Mouse (Mus musculus): ENCODE data around the gene Pla2g2e. TPM values are rescaled to one million over a fixed set of nuclear protein-coding genes. Genes with fewer than 3 reads are reported as not detected.
"Not testable (repeated sequence)": the region's sequence is repeated elsewhere in the genome, so short reads cannot be mapped to it uniquely, and the experiment has no call there.

Gene Pla2g2e
- polyA plus RNA-seq, 1 experiment from 2014 or later: not detected

DNA sequence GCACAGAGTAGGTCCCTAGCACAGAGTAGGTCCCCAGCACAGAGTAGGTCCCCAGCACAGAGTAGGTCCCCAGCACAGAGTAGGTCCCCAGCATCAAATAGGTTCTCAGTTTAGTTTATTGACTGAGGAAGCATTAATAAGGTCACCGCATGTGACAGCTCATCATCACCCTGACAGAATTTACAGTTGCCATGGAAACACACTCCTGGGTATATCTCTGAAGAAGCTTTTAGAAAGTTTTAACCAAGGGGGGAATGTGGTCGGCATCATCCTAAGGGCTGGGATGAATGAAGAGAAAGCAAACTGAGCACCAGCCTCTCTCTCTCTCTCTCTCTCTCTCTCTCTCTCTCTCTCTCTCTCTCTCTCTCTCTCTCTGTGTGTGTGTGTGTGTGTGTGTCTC is 2.5 kb upstream of the Pla2g2e start:
- not testable (repeated sequence) for H3K4me1 ChIP-seq (ENCODE audit: control insufficient read depth, insufficient read depth, low read depth, low read length); H3K4me3 ChIP-seq (ENCODE audit: low read length); H3K9ac ChIP-seq (ENCODE audit: low read depth, low read length); H3K36me3 ChIP-seq (ENCODE audit: control insufficient read depth, insufficient read depth, low read length); ATAC-seq; H3K27ac ChIP-seq (ENCODE audit: low read depth, low read length); H3K9me3 ChIP-seq (ENCODE audit: control insufficient read depth, low read length); H3K4me2 ChIP-seq (ENCODE audit: low read length); H3K27me3 ChIP-seq (replicated peaks; ENCODE audit: control insufficient read depth, insufficient read depth, low read length)
- WGBS: 71% methylated on average over 2 of the region's 2 CpGs

GRCm38 (mm10) chr4:138875986-138876385 is 1.8 kb upstream of the Pla2g2e start:
- Histone ChIP-seq H3K36me3 (ENCODE audit: control insufficient read depth, insufficient read depth, low read length) (no peaks in the 10 kb centered on the region), H3K27ac (ENCODE audit: low read depth, low read length) (no peak overlapping the region), H3K4me2 (ENCODE audit: low read length) (no peak overlapping the region), H3K9me3 (ENCODE audit: control insufficient read depth, low read length) (peaks cover 3% of the 10 kb centered on the region), H3K4me3 (ENCODE audit: low read length) (no peak overlapping the region), H3K27me3 (replicated peaks; ENCODE audit: control insufficient read depth, insufficient read depth, low read length) (no peaks in the 10 kb centered on the region), H3K4me1 (ENCODE audit: control insufficient read depth, insufficient read depth, low read depth, low read length) (no peaks in the 10 kb centered on the region), H3K9ac (ENCODE audit: low read depth, low read length) (no peak overlapping the region)
- ATAC-seq: no peak
- whole genome bisulfite sequencing: 93% methylated on average over 2 of the region's 2 CpGs

DNA sequence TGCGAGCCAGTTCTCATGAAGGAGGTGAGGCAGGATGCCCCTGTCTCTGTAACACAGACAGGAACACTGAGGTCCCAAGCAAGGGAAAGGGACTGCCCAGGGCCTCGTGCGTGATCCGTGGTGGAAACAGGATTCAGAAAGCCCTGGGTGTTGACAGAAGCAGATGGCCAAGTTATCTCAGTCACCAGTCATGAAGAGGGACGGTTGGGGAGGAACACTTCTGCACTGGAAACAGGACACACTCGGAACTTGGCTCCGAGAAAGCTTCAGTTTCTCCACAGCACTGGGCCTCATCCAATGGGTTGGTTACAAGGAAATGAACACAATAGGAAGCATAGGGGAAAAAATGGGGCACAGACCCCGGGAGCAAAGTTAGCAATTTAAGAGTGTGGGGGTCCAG is 1.0 kb downstream of the Pla2g2e start:
- Histone ChIP-seq H3K9me3 (ENCODE audit: control insufficient read depth, low read length) (no peaks in the 10 kb centered on the region), H3K9ac (ENCODE audit: low read depth, low read length) (no peak overlapping the region), H3K4me2 (ENCODE audit: low read length) (no peak overlapping the region), H3K27me3 (replicated peaks; ENCODE audit: control insufficient read depth, insufficient read depth, low read length) (no peaks in the 10 kb centered on the region), H3K4me3 (ENCODE audit: low read length) (no peak overlapping the region), H3K36me3 (ENCODE audit: control insufficient read depth, insufficient read depth, low read length) (no peaks in the 10 kb centered on the region), H3K4me1 (ENCODE audit: control insufficient read depth, insufficient read depth, low read depth, low read length) (no peaks in the 10 kb centered on the region; the same call in 1 of the 2 replicates), H3K27ac (ENCODE audit: low read depth, low read length) (no peak overlapping the region)
- ATAC-seq: no peak
- WGBS: 73% methylated on average over 8 of the region's 8 CpGs

- H3K36me3 ChIP-seq (ENCODE audit: control insufficient read depth, insufficient read depth, low read length): no peaks in the 10 kb centered on the region
- H3K9me3 ChIP-seq (ENCODE audit: control insufficient read depth, low read length): no peaks in the 10 kb centered on the region
- H3K9ac ChIP-seq (ENCODE audit: low read depth, low read length): no peak overlapping the region
- H3K27me3 ChIP-seq (replicated peaks; ENCODE audit: control insufficient read depth, insufficient read depth, low read length): no peaks in the 10 kb centered on the region
- 89% methylated on average over 11 of the region's 11 CpGs for WGBS
- H3K4me3 ChIP-seq (ENCODE audit: low read length): no peak overlapping the region
- H3K27ac ChIP-seq (ENCODE audit: low read depth, low read length): no peak overlapping the region
- ATAC-seq: no peak
- H3K4me1 ChIP-seq (ENCODE audit: control insufficient read depth, insufficient read depth, low read depth, low read length): no peaks in the 10 kb centered on the region; the same call in 1 of the 2 replicates
- no peak overlapping the region for H3K4me2 ChIP-seq (ENCODE audit: low read length)
Observed at GRCm38 (mm10) chr4:138879808-138880207, 2.1 kb downstream of the Pla2g2e start.

GRCm38 (mm10) chr4:138880811-138881584 is 3.3 kb downstream of the Pla2g2e start:
- ATAC-seq: no peak
- Histone ChIP-seq H3K27me3 (replicated peaks; ENCODE audit: control insufficient read depth, insufficient read depth, low read length) (no peaks in the 10 kb centered on the region), H3K9me3 (ENCODE audit: control insufficient read depth, low read length) (no peaks in the 10 kb centered on the region), H3K9ac (ENCODE audit: low read depth, low read length) (no peak overlapping the region), H3K4me1 (ENCODE audit: control insufficient read depth, insufficient read depth, low read depth, low read length) (no peaks in the 10 kb centered on the region; the same call in 1 of the 2 replicates), H3K36me3 (ENCODE audit: control insufficient read depth, insufficient read depth, low read length) (no peaks in the 10 kb centered on the region), H3K27ac (ENCODE audit: low read depth, low read length) (no peak overlapping the region), H3K4me2 (ENCODE audit: low read length) (no peak overlapping the region), H3K4me3 (ENCODE audit: low read length) (no peak overlapping the region)
- 88% methylated on average over 7 of the region's 7 CpGs for WGBS

DNA sequence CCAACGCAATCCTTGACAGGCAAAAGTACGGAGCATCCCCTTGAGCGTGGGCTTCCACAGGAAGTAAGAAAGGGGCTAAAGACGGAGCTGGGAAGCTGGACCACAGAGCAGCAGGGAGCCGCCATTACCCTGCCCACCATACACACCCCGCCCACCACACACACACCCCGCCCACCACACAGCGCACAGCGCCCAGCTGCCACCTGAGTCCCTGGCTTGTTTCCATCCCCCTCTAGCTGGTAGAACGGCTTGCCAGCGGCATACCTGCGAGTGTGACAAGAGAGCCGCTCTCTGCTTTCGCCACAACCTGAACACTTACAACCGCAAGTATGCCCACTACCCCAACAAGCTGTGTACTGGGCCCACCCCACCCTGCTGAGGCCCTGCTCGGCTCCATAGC is 4.4 kb downstream of the Pla2g2e start:
- no peaks in the 10 kb centered on the region for H3K36me3 ChIP-seq (ENCODE audit: control insufficient read depth, insufficient read depth, low read length)
- no peak for ATAC-seq

GRCm38 (mm10) chr4:138884261-138884660 is 6.5 kb downstream of the Pla2g2e start:
- Histone ChIP-seq H3K9me3 (ENCODE audit: control insufficient read depth, low read length) (no peaks in the 10 kb centered on the region), H3K36me3 (ENCODE audit: control insufficient read depth, insufficient read depth, low read length) (no peaks in the 10 kb centered on the region), H3K9ac (ENCODE audit: low read depth, low read length) (no peak overlapping the region), H3K4me3 (ENCODE audit: low read length) (no peak overlapping the region), H3K27me3 (replicated peaks; ENCODE audit: control insufficient read depth, insufficient read depth, low read length) (no peaks in the 10 kb centered on the region), H3K27ac (ENCODE audit: low read depth, low read length) (no peak overlapping the region), H3K4me2 (ENCODE audit: low read length) (no peak overlapping the region), H3K4me1 (ENCODE audit: control insufficient read depth, insufficient read depth, low read depth, low read length) (no peaks in the 10 kb centered on the region; the same call in 1 of the 2 replicates)
- WGBS: 10% methylated on average over 6 of the region's 6 CpGs
- peak; percentile 76 for ATAC-seq

More for the DNA sequence above, 4.4 kb downstream of the Pla2g2e start:
- 11% methylated on average over 16 of the region's 16 CpGs for WGBS
- no peaks in the 10 kb centered on the region; the same call in 1 of the 2 replicates for H3K4me1 ChIP-seq (ENCODE audit: control insufficient read depth, insufficient read depth, low read depth, low read length)
- H3K9me3 ChIP-seq (ENCODE audit: control insufficient read depth, low read length): no peaks in the 10 kb centered on the region
- no peak overlapping the region for H3K4me3 ChIP-seq (ENCODE audit: low read length)
- H3K27ac ChIP-seq (ENCODE audit: low read depth, low read length): no peak overlapping the region
- no peaks in the 10 kb centered on the region for H3K27me3 ChIP-seq (replicated peaks; ENCODE audit: control insufficient read depth, insufficient read depth, low read length)
- H3K4me2 ChIP-seq (ENCODE audit: low read length): peak overlapping the region; percentile 29
- peak overlapping the region; percentile 39 for H3K9ac ChIP-seq (ENCODE audit: low read depth, low read length)

- no peak for ATAC-seq
- no peak overlapping the region for H3K4me3 ChIP-seq (ENCODE audit: low read length)
- H3K27ac ChIP-seq (ENCODE audit: low read depth, low read length): no peak overlapping the region
- H3K4me2 ChIP-seq (ENCODE audit: low read length): no peak overlapping the region
- H3K36me3 ChIP-seq (ENCODE audit: control insufficient read depth, insufficient read depth, low read length): peaks cover 13% of the 10 kb centered on the region; the same call in 1 of the 2 replicates
- H3K9me3 ChIP-seq (ENCODE audit: control insufficient read depth, low read length): no peaks in the 10 kb centered on the region
- H3K9ac ChIP-seq (ENCODE audit: low read depth, low read length): no peak overlapping the region
- 54% methylated on average over 7 of the region's 7 CpGs for WGBS
- no peaks in the 10 kb centered on the region for H3K4me1 ChIP-seq (ENCODE audit: control insufficient read depth, insufficient read depth, low read depth, low read length)
- no peaks in the 10 kb centered on the region for H3K27me3 ChIP-seq (replicated peaks; ENCODE audit: control insufficient read depth, insufficient read depth, low read length)
Observed at GRCm38 (mm10) chr4:138889165-138889564, 11.4 kb downstream of the Pla2g2e start.

- no peak overlapping the region for H3K4me3 ChIP-seq (ENCODE audit: low read length)
- H3K36me3 ChIP-seq (ENCODE audit: control insufficient read depth, insufficient read depth, low read length): peaks cover 13% of the 10 kb centered on the region; the same call in 1 of the 2 replicates
- H3K27ac ChIP-seq (ENCODE audit: low read depth, low read length): no peak overlapping the region
- ATAC-seq: no peak
- WGBS: 68% methylated on average over 8 of the region's 8 CpGs
- no peaks in the 10 kb centered on the region for H3K4me1 ChIP-seq (ENCODE audit: control insufficient read depth, insufficient read depth, low read depth, low read length)
- H3K9ac ChIP-seq (ENCODE audit: low read depth, low read length): no peak overlapping the region
- H3K4me2 ChIP-seq (ENCODE audit: low read length): no peak overlapping the region
- H3K27me3 ChIP-seq (replicated peaks; ENCODE audit: control insufficient read depth, insufficient read depth, low read length): no peaks in the 10 kb centered on the region
- no peaks in the 10 kb centered on the region for H3K9me3 ChIP-seq (ENCODE audit: control insufficient read depth, low read length)
Observed at GRCm38 (mm10) chr4:138889635-138890034, 11.9 kb downstream of the Pla2g2e start.
